Mouse (Mus musculus) heart, adult 11 months (tissue): ENCODE measurements around the gene Dmxl2.

Experiments used
- DNase-seq: peaks from one replicate; pipeline ENCODE4 v3.0.0; 2022

The Dmxl2 gene

DNA sequence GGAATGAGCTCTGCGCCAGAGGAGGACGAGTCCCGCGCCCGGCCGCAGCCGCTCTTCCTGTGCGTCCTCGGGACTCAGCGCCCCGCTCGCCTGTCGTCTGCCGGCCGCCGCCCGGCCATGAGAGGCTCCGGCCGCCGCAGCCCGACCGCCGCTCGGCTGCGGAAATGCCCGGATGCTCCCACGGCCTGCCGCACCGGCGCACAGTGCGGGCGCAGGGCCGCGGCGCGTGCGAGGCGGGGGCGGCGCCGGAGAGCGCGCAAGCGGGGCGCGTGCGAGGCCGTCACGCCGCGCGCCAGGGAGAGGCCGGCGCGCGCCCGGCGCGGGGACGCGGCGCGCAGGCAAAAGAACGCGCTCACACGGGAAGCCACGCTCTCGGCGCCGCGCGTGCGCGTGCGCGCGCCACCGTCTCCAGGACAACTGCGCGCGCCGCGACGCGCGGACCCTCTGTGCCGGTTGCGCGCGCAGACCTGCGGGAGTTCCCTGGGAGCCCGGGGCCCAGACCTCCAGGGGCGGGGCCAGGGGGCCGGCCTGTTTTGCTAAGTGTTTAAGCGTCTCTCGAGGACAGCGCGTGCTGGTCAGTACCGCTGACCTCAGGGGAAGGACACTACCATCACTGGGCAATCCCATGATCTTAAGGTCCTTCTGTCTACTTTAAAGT lies at the start of gene Dmxl2:
TSS of gene Dmxl2 (minus strand) at position 174 of the 658 bp plus-strand sequence.
- peak; percentile 100 for DNase-seq

DNA sequence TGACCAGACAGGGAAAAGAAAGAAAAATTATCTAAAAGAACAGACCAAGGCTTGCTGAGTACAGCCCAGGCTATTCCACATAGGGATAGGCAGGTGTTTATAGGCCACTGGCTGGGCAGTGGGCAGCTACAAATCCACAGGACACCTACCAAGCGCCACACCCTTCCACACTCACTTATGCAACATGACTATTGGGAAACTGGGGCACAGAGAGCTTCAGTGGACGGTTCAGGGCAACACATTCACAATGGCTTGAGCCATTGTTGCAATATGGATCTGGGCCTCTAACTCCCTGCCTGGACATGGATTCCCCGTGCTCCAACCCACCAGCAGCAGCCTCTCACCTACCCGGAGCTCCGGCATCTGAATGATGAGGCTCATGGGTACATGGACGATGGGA lies 48.0 kb upstream of the Dmxl2 start:
- no peak for DNase-seq

DNA sequence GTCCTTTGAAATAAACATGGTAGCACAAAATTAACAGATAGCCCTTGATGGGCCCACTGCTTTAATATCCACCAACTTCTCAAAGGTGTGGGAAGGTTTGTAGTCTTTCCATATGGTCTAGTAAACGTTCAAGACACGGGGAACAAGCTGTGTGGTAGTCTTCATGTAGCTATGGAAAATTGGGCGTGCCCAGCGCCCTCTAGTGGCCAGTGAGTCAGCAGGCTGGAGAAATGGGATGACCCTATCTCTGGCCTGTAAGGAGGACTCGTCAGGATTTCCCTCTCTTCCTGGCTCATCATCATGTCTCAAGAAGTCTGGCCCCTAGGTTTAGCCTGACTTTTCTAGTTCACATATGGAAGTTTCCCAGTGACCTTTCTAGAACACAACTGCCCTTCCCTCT lies 46.1 kb upstream of the Dmxl2 start:
- peak; percentile 89 for DNase-seq

DNA sequence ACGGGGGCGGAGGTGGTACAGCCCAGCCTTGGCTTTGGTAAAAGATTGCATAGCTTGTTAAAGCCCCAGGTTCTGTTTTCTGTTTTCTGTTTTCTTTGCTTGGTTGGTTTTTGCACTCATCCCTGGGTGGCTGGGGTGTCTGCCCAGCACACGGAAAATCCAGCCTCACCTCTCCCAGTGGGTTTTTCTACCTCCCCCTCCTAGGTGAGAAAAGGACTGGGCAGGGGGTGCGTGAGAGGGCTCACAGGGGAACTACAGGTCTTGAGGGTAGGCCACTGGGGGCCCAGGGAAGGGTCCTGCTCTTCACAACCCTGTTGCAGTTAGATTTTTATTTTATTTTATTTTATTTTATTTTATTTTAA lies 43.5 kb upstream of the Dmxl2 start:
- no peak for DNase-seq

DNA sequence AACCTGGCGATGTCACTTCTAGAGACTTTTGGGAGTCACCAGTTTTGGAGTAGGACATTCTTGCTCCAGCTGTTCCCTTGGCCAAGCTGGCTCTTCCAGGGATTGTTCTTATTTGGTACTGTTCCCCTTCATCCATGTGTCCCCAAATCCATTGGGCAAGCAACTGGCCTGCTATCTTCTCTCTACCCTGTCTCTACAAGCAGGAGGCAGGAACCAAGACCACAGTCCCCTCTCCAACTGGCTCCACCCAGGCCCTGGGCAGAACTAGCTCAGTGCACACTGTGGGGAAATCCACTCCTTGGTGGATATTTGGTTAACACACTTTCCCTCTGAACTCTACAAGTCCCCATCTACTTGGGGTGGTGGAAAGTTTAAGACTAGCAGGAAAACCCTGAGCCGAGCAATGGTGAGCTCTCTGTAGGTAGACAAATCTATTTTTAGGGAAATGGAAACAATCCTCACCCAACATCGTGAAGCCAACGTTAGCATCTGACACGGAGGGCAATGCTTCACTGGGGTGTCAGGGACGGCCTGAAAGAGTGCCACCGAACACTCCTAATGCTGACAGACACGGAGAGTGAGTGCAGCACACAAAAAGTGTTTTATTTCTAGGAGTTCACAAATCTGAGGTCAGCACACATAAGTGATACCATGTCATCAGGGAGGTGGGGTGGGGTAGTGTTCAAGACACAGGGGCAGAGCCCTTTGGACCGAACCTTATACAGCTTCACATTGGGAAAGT lies 43.0 kb upstream of the Dmxl2 start:
- no peak for DNase-seq

DNA sequence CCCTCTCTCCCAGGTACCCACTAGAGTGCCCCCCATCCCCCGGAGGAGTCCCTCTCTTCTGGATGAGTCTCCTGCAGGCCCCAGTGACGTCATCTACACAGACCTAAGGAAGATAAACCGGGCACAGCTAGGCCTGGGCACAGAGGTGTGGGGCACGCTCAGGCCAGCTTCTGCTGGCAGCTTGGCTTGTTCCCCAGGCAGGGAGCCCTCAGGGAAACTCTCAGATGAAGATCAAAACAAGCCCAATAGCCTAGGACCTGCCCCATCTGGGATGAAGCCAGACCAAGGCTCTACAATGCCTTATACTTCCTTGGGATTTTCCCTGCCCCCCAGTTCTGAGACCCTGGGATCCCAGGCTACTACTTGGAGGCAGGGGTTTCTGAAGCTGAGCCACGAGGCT lies 39.4 kb upstream of the Dmxl2 start:
- DNase-seq, result no peak

DNA sequence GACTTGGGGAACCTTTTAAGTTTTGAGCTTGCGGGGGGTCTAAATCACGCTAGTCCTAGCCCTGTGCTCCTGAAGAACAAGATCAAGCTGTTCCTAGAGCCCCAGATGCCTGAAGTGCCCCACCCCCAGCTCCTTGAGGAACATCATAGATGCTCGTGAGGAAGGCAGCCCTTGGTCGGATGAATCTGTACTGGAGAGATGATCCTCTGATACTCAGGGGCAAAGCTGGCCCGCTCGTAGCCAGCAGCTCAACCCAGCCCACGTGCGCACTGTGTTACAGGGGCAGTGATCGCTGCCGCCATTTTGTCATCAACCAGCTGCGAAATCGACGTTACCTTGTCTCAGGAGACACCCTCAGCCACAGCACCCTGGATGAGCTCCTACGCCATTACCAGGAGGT lies 37.3 kb upstream of the Dmxl2 start, which contains the start of gene Sh2d7:
TSS of gene Sh2d7 (plus strand) at position 301 of the 400 bp plus-strand sequence.
- peak; percentile 57 for DNase-seq

DNA sequence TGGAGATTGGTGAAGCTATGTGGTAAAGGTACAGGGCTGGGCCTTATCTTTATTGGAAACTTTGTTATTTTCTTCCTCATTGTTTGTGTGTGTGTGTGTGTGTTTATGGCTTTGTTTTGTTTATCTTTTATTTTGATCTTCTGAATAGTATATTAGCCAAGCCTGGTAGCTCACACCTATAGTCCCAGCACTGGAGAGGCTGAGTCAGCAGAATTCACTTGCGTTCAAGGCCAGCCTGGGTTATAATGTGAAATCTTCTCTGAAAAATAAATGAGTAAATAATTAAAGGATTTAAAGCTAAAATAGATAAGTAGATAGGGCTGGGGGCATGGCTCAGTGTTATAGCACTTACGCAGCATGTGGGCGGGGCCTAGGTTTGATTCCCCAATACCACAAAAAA lies 36.8 kb upstream of the Dmxl2 start:
- peak; percentile 54 for DNase-seq

DNA sequence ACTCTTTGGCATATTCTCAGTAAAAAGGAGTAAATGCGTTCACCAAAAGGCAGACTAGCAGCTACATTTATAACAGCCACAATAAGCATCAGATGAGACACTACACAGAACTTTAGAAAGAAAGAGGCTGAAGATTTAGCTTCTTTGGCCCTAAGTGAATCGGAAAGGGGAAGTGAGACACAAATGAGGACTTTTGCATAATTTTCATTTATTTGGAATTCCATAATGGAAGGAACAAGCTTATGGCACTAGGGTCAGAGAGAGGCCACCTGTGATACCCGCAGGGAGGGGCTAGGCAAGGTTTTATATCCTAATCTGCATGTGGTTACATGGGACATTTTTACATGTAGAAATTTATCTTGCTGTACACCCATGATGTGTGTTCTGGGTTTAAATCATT lies 36.1 kb upstream of the Dmxl2 start:
- peak; percentile 46 for DNase-seq

DNA sequence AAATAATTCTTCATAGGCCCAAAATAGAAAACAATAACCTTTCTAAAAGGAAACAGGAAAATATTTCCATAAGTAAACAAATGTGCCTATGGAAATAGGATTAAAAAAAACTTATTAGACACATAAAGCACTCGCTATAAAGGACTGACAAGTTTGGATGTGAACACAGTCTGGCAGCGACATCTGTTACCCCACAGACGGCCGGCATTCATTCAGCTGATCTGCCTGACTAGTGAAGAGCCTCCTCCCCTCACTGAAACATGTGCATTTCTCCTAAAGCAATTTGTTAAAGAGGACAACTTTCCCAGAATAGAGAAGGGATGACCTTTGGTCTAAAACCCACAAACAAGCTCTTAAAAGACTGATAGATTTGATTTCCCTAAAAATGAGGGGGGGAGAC lies 35.6 kb upstream of the Dmxl2 start:
- peak; percentile 30 for DNase-seq

DNA sequence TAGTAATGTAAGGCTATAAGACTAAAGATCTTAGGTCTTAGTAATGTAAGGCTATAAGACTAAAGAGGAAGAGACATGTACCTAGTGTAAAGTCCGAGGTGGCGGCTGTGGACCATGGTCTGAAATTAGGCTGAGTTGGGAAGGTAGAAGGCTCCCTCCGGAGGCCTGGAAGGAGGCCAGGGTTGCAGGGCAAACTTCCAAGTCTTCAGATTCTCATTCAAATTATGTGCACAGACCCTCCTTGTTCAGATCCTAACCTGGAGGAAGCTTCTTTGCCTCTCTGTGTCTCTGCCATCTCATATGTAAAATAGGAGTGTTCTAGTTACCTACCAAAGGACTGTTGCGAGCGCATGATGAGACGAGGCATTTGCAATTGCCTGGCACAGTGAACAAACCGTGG lies 34.8 kb upstream of the Dmxl2 start:
- DNase-seq, result peak; percentile 33

DNA sequence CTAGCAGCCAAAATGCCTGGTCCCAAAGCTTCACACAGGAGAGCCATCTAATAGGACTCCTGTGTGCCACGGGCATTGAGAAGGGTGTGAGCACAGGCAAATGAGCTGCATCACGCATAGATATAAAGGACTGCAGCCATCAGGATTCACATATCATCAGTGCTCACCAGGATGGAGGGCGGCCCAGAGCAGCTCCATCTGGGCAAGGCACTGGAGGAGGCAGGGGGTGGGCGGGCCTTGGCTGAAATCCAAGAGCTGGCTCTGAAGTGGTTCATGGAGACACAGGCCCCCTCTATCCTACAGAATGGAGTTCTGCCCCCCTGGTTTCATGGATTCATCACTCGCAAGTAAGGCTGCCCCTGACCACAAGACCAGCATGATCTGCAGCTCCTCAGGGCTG lies 32.5 kb upstream of the Dmxl2 start:
- DNase-seq, result peak; percentile 79

DNA sequence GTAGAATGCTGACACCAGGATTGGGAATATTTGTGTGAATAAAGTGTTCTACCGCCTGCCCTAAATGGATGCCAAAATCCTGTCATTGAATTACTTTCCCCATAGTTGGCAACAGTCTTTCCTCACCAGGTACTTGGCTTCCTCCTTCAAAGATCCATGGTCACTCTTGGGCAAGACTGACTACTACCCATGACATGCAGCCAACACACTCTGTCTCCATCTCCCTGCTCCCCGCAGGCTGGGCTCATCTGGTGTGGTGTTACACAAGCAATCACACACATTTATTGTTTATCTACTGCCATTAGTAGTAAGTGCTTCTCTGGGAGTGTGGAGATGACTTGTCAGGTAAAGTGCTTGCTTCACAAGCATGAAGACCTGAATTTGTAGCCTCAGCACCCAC lies 31.5 kb upstream of the Dmxl2 start:
- peak; percentile 42 for DNase-seq

DNA sequence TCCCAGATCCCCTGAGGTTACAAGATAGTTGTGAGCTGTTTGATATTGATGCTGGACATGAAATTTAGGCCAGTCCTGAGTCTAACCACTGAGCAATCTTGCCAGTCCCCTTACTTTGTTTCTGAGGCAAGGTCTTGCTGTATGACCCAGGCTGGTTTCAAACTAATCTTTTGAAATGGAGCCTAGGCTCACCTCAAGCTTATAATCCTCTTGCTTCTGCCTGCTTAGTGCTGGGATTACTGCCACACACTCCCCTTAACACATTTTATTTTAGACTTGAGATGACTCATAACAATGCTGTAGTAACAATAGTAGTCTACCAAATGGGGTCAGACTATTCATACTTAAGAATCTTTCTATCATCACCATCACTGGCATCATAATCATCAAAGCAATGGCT lies 30.0 kb upstream of the Dmxl2 start:
- peak; percentile 16 for DNase-seq

DNA sequence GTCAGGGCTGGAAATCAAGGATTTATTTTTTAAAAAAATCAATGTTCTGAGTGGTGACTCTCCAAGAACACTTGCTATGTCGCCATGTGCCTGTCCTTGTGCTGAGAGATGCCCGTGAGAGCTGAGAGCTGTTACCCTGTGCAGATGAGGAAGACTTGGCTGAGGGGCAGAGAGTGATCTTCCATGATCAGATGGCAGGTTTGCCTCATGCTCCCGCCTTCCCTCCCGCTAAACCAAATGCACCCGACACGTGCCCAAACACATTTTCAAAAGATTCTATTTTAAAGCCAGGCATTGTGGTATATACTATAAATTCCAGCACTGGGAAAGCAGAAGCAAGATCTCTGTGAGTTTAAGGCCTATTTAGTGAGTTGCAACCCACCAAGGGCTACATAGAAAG lies 29.4 kb upstream of the Dmxl2 start:
- peak; percentile 52 for DNase-seq

DNA sequence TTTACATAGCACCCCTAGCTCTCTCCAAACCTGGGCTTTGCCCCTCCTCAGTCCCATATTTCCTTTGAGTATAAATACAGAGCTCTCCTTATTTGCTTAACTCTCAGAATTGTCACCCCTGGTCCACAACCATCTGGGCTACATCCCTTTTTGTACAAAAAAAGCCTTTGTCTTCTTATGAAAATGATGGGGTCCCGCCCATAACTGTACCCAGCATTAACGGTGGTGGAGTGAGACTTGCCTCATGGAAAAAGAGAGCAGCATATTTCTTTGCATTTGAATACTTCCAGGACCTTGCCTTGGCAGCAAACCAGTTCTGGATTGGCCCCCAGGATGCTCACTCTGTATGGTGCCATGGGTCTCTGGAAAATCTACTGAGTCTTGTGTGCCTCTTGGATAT lies 28.5 kb upstream of the Dmxl2 start:
- DNase-seq, result peak; percentile 57

DNA sequence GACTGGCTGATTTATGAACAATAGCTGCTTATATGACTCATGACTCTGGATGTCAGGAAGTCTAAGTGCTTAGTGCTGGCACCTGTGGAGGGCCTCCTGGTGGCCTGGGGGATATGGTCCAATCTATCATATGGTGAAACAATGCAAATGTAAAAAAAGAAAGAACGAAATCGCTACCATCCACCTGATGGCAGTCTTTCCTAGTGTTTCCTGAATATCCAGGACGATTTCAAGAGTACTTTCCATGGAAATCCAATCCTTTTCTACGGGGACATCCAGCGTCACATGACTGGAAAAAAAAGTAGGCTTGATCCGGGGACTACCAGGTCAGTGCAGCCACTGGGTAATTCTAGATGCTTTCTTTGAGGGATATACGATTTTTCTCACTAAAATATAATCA lies 26.3 kb upstream of the Dmxl2 start:
- DNase-seq, result peak; percentile 66

DNA sequence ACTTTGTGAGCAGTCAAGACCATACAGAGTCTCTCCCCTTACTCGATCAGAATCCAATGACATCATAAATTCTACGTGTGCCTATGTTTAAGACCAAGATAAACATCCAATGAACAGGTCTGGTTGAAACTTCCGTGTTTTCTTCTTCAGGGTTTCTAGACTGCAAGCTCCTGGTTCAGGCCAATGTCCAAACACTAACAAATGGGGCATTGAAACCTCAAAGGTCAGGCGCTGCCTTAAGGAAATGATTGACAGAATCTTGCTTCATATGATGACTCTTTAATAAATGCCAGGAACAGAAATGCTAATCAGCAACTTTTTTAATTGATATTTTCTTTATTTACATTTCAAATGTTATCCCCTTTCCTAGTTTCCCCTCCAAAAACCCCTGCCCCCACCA lies 18.9 kb upstream of the Dmxl2 start:
- DNase-seq, result no peak

DNA sequence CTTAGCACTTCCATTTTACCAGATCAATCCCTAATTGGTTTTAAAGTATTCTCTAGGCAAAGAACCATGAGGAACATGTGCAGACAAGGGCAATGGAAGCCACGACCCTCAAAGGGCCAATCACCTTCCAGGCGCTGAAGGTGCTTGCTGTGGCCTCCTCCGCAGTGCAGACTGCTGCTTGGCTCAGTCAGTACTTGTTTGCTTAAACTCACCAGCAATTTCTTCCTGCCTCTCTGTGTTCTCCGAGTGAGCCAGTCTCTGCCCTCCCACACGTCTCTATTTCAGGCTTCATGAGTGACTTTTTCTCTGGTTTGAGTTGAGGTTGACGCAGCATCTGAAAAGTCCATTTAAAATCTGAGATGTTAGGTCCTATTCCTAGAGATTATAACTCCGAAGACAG lies 17.5 kb upstream of the Dmxl2 start:
- DNase-seq, result peak; percentile 37

DNA sequence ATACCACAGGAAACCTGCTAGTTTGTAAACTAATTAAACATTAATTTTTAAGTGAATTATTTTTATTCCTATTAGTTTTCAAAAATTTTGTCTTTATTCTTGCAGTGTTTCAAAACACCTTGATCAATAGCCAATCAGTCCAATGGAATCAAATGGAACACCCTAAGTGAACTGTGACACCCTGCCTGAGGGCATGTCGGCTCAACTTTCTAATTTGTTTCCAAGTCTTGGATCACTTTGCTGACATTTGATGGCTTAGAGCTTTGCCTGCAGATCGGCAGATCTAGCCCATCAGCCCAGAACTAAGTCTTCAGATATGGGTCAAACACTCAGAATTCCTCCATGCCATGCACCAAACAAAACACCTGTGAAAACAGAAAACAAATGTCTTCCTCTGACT lies 14.6 kb upstream of the Dmxl2 start:
- DNase-seq, result peak; percentile 22

DNA sequence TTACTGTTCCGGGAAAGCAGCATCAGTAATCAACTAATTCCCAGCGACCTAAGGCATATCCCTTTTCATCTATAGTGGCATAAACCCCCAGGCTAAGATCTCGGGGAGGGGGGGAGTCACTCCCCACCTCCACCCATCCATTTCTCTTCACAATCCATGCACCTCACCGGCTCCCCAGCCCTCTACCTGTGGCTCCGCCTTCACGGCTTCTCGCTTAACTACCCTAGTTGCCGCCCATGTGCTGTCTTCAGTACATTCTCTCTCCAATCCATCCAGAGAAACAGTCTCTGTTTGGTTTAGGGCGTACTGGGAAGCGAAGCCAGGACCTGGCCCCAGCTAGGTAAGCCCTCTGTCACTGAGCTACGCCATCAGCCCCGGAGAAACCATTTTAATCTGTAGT lies 1.4 kb upstream of the Dmxl2 start:
- peak; percentile 87 for DNase-seq

DNA sequence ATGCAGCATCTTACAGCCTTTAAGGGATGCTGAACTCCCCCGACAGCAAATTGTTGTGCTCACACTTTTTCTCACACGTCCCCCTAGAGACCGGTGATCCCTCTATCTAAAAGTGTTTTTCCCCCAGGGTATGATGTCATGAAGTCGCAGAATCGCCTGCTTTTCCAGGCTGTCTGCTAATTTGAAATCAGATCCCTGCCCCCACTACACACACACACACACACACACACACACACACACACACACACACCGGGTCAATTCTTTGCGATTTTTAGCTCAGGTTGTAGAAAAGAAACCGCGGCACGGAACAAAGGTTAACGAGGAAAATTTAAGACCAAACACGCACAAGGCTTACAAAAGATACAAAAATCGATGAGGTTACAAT lies 677 bp upstream of the Dmxl2 start:
- DNase-seq, result no peak

DNA sequence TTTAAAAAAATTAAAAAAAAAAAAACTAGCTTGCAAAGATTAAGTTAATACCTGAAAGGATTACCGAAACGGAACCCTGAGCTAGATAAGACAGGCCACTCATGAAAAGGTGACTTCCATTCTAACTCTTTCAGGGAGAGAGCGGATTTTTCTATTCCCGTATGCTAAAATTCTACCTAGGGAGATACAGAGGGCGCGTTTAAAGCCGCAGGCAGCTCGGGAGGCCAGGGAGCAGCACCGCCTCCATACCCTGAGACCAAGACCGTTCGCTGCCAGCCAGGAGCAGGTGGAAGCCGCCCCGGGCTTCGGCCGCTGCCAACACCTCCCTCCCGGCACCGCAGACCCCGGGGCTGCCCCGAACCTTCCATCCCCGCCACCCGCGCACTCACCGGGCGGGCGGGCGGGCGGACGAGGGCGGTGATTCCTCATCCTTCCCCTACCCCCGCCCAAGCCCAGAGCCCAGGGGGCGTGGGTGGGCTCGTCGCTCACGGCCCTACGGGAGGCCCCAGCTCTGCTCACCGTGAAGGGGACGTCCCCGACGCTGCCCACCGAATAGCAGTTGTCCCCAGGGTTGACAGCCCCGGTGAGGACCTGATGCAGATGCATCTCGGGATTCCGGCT lies 484 bp downstream of the Dmxl2 start:
- no peak for DNase-seq

DNA sequence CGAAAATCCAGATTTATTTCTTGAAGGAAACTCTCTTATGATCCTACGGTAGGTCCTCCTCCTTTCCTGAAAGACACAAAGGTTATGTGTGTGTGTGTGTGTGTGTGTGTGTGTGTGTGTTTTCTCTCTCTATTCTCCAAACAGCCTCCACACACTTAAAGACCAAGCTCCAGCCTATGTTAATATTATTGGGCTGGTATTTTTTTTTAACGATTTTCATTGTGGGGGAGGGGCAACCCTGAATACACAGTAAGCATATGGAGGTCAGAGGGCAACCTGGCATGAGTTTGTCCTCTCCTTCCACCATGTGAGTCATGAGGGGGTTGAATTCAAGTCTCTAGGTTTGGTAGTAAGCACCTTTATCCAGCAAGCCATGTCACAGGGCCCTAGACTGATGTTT lies 1.6 kb downstream of the Dmxl2 start:
- peak; percentile 65 for DNase-seq
